Mouse (Mus musculus) layer of hippocampus, postnatal 25 days (tissue): ENCODE data around the gene Abcb9. TPM values are rescaled to one million over a fixed set of nuclear protein-coding genes. Genes with fewer than 3 reads are reported as not detected.

Experiments
- DNase-seq, 2 experiments: peaks; one replicate each; pipeline ENCODE4 v3.0.0; 2022; ENCODE audit warnings: mixed read lengths in 2 of 2, low spot score in 1 of 2; ENCODE audit errors: extremely low spot score in 1 of 2
- total RNA-seq, 2 experiments: library from RNA; stranded (reverse); gene quantifications; 2 replicates each; pipeline ENCODE4 v1.2.3; 2021

Abcb9 gene
- total RNA-seq, 2 experiments from 2014 or later, result 29.3 to 33.8 TPM

DNA sequence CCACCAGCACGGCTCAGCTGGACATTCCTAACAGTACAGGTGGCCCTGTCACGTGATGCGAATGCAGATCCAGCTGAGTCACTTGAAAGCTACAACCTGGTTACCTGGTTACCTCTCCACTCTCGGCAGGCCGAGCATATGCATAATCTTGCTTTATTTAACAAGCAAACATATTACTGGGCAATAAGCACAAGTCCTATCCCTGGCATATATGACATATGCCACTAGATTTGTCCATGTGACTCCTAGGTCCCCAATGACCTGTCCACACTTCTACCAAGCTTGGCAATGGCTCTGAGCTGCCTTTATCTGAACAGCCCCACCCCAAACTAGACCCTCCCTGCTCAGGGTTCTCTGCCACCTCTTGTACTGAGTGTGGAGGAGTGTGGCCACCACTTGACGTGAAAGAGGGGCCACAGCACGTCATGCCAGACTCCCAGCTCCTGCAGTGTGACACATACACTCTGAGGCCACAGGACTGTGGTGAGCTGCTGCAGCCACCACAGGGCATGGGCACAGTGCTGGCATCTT lies 79.2 kb downstream of the Abcb9 start:
- DNase-seq, result no peak

DNA sequence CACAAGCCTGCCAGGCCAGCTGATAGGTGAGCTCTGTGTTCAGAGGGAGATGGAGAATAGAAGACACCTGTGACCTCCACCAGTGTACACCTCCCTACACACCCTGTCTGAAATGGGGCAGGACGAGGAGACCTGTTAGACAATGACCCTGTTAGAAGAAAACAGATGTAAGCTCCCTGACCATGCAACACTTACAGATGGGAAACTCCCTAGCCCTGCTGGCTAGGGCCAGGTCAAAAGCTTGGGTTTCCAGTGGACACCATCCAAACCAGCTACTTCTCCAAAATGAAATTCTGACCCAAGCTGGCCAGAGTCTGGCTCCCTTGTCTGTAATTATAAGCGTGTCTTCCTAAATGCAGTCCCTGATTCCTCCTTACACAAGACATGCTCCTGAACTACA lies 79.9 kb downstream of the Abcb9 start:
- no peak for DNase-seq

DNA sequence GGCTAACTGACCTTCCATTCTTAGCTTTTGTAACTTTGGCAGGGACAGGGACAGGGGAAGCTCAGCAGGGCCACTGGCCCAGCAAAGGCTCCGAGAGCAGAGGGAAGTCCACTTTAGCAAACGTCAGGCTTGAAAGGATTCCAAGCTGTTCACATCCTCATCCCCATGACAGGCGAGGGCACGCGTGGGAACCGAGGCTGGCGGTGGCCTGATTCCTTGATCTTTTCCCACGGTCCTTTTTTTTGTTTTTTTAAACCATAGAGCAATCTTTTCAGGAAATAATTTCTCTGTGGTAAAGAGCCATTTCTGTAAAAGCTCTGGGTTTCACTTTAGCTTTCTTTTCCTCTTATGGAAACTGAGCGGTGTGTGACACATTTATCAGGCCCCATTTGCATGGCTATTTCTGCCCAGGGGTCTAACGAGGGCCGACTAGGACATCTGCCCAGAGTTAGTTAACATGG lies 80.8 kb downstream of the Abcb9 start:
- DNase-seq, result no peak

DNA sequence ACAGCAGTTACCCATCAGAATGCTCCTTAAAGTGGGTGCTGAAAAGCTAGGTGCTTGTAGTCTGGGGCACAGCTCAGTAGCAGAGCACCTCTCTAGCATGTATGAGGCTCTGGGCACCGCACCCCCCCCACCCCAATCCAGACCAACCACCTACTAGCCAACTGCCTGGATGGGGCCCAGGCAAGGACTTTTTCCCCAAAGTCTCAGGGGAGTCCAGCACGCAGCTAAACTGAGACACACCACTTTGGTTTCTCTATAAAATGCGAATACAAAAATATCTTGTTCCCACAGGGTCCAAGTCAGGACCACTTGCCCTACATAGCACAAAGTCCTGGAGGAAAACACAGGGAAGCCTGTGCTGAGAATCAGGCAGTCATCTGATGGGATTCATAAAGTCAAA lies 81.4 kb downstream of the Abcb9 start:
- no peak for DNase-seq

DNA sequence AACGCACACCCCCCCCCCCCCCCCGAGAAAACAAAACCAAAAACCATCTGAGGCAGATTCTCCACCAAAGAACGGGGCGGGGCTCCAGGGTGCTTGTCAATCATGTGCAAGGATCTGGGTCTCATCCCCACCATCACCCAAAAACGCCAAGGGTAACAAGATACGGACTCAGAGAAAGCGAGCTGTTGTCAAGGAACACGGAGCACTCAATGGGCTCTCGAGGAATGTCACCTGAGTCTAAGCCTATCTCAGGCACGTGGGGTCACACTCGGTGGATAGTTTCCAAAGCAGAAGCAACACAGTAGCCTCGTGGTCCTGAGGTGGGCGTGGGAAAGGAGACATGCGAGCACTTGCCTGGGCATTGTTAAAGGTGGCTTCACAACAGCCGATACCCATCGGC lies 81.9 kb downstream of the Abcb9 start:
- DNase-seq, result no peak

DNA sequence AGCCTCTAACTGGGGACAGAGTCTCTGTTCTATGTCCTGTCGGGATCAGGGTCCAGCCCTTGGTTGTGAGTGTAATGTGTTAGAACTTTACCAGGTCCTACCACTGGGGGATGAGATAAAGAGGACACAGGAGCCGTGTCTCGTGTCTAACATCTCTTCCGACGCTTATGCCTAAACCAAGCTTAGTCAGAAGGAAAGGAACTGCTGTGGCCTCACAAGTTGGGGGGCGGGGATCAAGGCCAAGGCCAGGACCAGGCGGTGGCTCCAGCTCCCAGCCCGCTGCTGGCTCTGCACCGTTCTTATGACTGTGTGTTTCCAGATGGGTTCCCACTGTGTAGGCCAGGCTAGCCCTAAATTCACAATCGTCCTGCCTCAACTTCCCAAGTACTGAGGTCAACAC lies 82.7 kb downstream of the Abcb9 start:
- no peak for DNase-seq

DNA sequence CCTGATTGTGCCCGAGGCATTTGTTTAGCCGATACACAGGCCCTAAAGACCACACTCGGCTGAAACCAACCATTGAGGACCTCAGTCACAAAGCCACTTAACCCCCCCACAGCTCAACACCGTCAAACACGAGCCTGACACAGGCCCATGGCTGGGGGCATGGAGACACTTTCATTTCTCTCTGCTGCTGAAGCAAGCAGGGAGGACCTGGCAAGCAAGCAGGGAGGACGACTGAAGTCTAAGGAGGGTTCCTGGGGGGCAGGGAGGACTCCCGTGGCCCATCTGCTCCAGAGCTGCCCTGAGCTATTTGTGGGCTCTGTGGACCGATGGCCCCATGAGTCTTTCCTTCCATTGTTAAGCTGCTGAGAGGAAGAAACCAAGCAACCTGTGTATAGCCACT lies 83.7 kb downstream of the Abcb9 start:
- DNase-seq, result no peak

Other genes with a start within 250 kb of the Abcb9 start
- under 1 TPM in 1 of 2 experiments, not detected in 1; 0.12 TPM for gene Hcar2, start 230.3 kb downstream of the Abcb9 start, total RNA-seq
- gene Hcar1, start 215.8 kb downstream of the Abcb9 start, total RNA-seq, result under 1 TPM; 0.61 to 0.74 TPM
- gene Denr, start 188.6 kb downstream of the Abcb9 start, total RNA-seq, result 10 to 100 TPM; 60.5 to 62.0 TPM
- gene Gm43518, start 168.4 kb downstream of the Abcb9 start, total RNA-seq, result 1 to 10 TPM in 1 of 2 experiments, under 1 TPM in 1; 0.54 to 1.4 TPM
- gene Ccdc62, start 165.1 kb downstream of the Abcb9 start, total RNA-seq, result 1 to 10 TPM; 3.5 to 4.3 TPM
- gene Hip1r, start 122.2 kb downstream of the Abcb9 start, total RNA-seq, result 10 to 100 TPM; 48.8 to 51.3 TPM
- gene Vps37b, start 63.5 kb downstream of the Abcb9 start, total RNA-seq, result 10 to 100 TPM; 41.2 to 47.2 TPM
- 10 to 100 TPM; 33.9 to 35.0 TPM for gene Ogfod2, start 16.5 kb upstream of the Abcb9 start, total RNA-seq
- gene Arl6ip4, start 20.3 kb upstream of the Abcb9 start, total RNA-seq, result 10 to 100 TPM; 44.9 to 45.8 TPM
- 100 to 1,000 TPM; 255 to 312 TPM for gene Pitpnm2, start 154.0 kb upstream of the Abcb9 start, total RNA-seq
- gene Mphosph9, start 232.2 kb upstream of the Abcb9 start, total RNA-seq, result 10 to 100 TPM; 13.7 to 22.4 TPM
- gene 2810006K23Rik, start 232.3 kb upstream of the Abcb9 start, total RNA-seq, result 10 to 100 TPM; 13.4 to 16.9 TPM